Mouse (Mus musculus) forebrain, postnatal 0 days (tissue): ENCODE measurements at regions not wholly inside any gene's neighbourhood (a gene's known extent, or its start where the extent isn't known, plus 50 kb on each side); places are given as distances from the start of the nearest gene placed in this dataset.

Experiments
- ATAC-seq: fragments of 200-750 bp; cut with Nextera tagmentation; 2 replicates; pipeline ENCODE4 v1.8.0; 2017; ENCODE audit warnings: mild to moderate bottlenecking, moderate library complexity
- DNase-seq: peaks from one replicate; pipeline ENCODE4 v3.0.0-alpha.2; 2015
- H3K27ac ChIP-seq: fragments of 300-500 bp; sonication (generic); 2 replicates; pipeline ENCODE4 v1.5.1; 2014; ENCODE audit warnings: low read depth, mild to moderate bottlenecking, antibody characterized with exemption, low read length, moderate library complexity, mixed read lengths
- H3K27me3 ChIP-seq: fragments of 300-500 bp; sonication (generic); 2 replicates; pipeline ENCODE4 v1.6.1; 2014; ENCODE audit warnings: mild to moderate bottlenecking, low read length, mixed read lengths; ENCODE audit not compliant: insufficient read depth
- H3K36me3 ChIP-seq: fragments of 300-500 bp; sonication (generic); 2 replicates; pipeline ENCODE4 v1.6.1; 2014; ENCODE audit warnings: mild to moderate bottlenecking, moderate library complexity; ENCODE audit not compliant: insufficient read depth
- H3K4me1 ChIP-seq: fragments of 300-500 bp; sonication (generic); 2 replicates; pipeline ENCODE4 v1.6.1; 2014; ENCODE audit warnings: antibody characterized with exemption; ENCODE audit not compliant: insufficient read depth
- H3K4me2 ChIP-seq: fragments of 300-500 bp; sonication (generic); 2 replicates; pipeline ENCODE4 v1.6.1; 2014; ENCODE audit warnings: low read depth, mild to moderate bottlenecking, moderate library complexity
- H3K4me3 ChIP-seq: fragments of 300-500 bp; sonication (generic); 2 replicates; pipeline ENCODE4 v1.5.1; 2014; ENCODE audit warnings: low read depth, low read length, mixed read lengths
- H3K9ac ChIP-seq: fragments of 300-500 bp; sonication (generic); 2 replicates; pipeline ENCODE4 v1.6.1; 2014; ENCODE audit warnings: mild to moderate bottlenecking
- H3K9me3 ChIP-seq: fragments of 300-500 bp; sonication (generic); 2 replicates; pipeline ENCODE4 v1.6.1; 2016; ENCODE audit warnings: low read length
- CTCF ChIP-seq: sonication (generic); IDR thresholded peaks from 2 replicates; pipeline ENCODE4 v1.5.1; 2016; ENCODE audit warnings: antibody characterized with exemption, control low read depth, low read depth
- WGBS: fragments of 180-500 bp; shearing (Covaris S2); extraction: QIAGEN DNeasy Blood & Tissue Kit; methylation state at CpG from one replicate; pipeline ENCODE4 v1.1.7; 2014; 5-methylcytosine and 5-hydroxymethylcytosine counted together

DNA sequence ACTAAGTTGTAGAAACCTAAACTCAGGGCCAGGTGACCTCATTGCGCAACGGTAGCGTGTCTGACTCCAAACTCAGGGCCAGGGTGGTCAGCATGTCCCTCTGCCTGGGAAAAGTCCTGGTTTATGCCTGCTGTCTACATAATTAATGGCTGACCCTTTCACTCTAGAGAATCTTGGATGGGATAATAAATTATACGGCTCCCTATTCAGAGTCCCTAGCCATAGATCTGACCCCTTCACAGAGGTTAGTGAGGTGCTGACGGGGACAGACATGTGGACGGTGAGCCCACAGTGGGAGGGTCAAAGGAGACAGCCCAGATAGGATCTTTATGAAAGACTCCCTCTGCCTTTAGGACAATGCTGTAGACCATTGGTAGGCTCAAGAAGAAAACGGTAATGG is 94.7 kb upstream of the Ccnd2 start:
- Histone ChIP-seq H3K4me2 (no peak overlapping the region), H3K9me3 (no peaks in the 10 kb centered on the region), H3K36me3 (no peaks in the 10 kb centered on the region), H3K4me3 (no peak overlapping the region), H3K4me1 (peaks cover 5% of the 10 kb centered on the region; the same call in 1 of the 2 replicates), H3K27me3 (no peaks in the 10 kb centered on the region), H3K9ac (no peak overlapping the region), H3K27ac (no peak overlapping the region)
- ATAC-seq (no peak), DNase-seq (no peak)
- TF ChIP-seq CTCF, result no peak
- 95% methylated on average over 7 of the region's 7 CpGs for WGBS

DNA sequence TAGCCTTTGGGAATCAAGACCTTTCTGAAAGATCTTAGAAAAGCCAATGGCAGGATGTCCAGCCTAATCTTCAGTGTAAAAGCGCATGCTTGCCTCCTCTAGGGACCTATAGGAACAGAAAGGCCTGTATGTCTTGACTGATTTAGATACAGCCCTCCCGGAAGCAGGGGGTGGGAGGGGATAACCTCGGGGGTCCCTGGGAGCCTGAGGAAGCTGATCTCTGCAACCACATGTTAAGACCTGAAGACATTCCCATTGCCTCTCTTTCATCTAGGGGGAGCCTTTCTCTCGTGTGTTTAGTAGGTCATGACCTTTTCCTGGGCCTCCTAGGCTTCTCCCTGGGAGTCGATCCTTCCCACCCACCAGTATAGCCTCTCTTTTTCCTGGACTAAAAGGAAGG is 95.3 kb upstream of the Ccnd2 start:
- ATAC-seq (no peak), DNase-seq (no peak)
- Histone ChIP-seq H3K4me1 (peaks cover 5% of the 10 kb centered on the region; the same call in 1 of the 2 replicates), H3K36me3 (no peaks in the 10 kb centered on the region), H3K4me2 (no peak overlapping the region), H3K4me3 (no peak overlapping the region), H3K9me3 (no peaks in the 10 kb centered on the region), H3K27ac (no peak overlapping the region), H3K27me3 (no peaks in the 10 kb centered on the region), H3K9ac (no peak overlapping the region)
- 43% methylated on average over 5 of the region's 5 CpGs for WGBS
- TF ChIP-seq CTCF, result no peak

DNA sequence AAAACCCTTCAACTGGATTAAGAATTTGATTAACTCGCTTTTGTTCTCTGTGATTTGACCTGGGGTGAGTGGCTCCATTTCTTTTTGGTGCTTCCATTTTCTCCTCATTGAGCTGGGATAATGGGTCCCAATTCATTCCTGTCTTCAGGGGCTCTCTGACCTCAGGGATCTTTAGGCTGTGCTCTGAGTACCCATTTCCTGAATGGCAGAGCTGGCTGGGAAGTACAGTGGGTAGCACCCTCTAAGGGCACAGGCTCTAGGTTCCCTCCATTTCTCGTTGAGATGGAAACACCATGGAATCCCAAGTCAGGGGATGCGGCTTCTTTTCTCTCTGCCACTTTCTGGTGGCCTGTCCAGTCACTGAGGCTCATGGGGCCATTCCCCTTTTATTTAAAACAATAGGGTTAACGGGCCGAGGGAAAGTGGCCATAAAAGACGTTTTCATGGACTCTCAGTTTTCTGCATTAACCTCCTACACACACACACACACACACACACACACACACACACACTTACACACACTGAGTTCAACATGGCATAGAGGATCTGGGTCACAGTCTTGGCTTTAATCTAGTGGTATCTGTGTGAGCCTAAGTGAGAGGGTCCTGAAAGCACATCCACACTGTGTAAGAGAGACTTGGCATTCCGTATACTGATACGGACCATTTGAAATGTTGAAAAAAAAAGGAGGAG is 98.3 kb upstream of the Ccnd2 start:
- no peak for ATAC-seq
- no peaks in the 10 kb centered on the region for H3K27me3 ChIP-seq
- H3K4me3 ChIP-seq, result no peak overlapping the region
- DNase-seq, result no peak
- 15% methylated on average over 8 of the region's 8 CpGs for WGBS
- H3K4me2 ChIP-seq, result no peak overlapping the region
- TF ChIP-seq CTCF, result no peak
- H3K27ac ChIP-seq, result no peak overlapping the region
- H3K4me1 ChIP-seq, result peaks cover 5% of the 10 kb centered on the region; the same call in 1 of the 2 replicates
- H3K9ac ChIP-seq, result no peak overlapping the region
- no peaks in the 10 kb centered on the region for H3K9me3 ChIP-seq
- H3K36me3 ChIP-seq, result no peaks in the 10 kb centered on the region

DNA sequence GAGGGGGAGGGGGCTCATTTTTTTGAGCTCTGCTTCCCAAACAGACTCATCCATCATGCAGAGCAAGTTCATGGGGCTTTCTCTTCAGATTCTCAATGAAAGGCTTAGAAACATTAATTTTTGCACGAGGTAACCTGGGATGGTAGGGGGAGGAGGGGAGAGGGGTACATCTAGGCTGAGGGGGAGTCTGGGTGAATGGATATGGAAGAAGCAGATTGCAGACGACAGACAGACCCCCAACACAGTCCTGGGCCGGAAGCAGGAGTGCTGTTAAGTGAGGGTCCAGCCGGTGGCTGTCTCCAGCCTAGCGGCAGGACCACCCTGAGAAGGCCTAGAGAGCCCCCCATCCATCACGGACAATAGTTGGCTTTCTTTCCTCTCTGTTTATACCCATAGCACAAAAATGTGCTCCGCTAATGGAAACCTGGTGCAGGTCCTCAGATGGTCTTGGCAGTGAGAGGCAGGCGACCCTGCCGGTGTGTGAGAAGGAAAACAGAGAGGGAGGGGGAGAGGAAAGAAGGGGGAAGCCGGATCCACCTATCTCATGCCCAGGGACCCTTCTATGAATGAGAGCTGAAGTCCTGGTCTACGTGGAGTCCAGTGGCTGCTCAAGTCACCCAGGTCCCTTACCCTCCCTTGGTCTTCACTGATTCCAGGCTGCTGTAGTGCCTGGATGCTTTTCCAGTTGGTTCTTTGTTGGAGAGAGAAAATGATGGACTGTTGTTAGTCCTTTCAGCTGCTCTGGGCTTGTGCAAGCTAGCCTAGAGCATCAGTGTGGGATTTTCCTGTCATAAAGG is 99.1 kb upstream of the Ccnd2 start:
- H3K9me3 ChIP-seq, result no peaks in the 10 kb centered on the region
- TF ChIP-seq CTCF, result no peak
- no peak for DNase-seq
- H3K36me3 ChIP-seq, result no peaks in the 10 kb centered on the region
- no peaks in the 10 kb centered on the region for H3K27me3 ChIP-seq
- no peak overlapping the region for H3K4me3 ChIP-seq
- peaks cover 5% of the 10 kb centered on the region; the same call in 1 of the 2 replicates for H3K4me1 ChIP-seq
- no peak for ATAC-seq
- no peak overlapping the region for H3K4me2 ChIP-seq
- 16% methylated on average over 11 of the region's 11 CpGs for WGBS
- no peak overlapping the region for H3K9ac ChIP-seq
- no peak overlapping the region for H3K27ac ChIP-seq

DNA sequence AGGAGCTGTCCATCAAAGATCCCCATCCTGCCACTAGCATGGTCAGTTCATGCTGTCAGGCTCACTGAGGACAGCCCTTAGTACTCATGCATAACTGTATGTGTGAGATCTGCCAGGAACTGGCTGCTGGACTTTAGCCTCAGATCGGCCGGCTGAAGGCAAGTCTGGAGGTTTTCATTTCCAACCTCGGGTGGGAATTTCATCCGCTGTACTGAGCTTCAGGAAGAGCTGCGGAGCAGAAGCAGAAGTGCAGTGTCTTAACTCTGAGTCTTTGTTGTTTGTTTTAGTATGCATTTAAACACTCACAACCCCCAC is 99.6 kb upstream of the Ccnd2 start:
- H3K4me1 ChIP-seq, result peaks cover 5% of the 10 kb centered on the region; the same call in 1 of the 2 replicates
- H3K4me2 ChIP-seq, result no peak overlapping the region
- no peaks in the 10 kb centered on the region for H3K9me3 ChIP-seq
- no peaks in the 10 kb centered on the region for H3K36me3 ChIP-seq
- H3K27ac ChIP-seq, result no peak overlapping the region
- DNase-seq (no peak), ATAC-seq (no peak)
- WGBS, result 7% methylated on average over 5 of the region's 5 CpGs
- no peak overlapping the region for H3K4me3 ChIP-seq
- TF ChIP-seq CTCF, result no peak
- H3K27me3 ChIP-seq, result no peaks in the 10 kb centered on the region
- H3K9ac ChIP-seq, result no peak overlapping the region

DNA sequence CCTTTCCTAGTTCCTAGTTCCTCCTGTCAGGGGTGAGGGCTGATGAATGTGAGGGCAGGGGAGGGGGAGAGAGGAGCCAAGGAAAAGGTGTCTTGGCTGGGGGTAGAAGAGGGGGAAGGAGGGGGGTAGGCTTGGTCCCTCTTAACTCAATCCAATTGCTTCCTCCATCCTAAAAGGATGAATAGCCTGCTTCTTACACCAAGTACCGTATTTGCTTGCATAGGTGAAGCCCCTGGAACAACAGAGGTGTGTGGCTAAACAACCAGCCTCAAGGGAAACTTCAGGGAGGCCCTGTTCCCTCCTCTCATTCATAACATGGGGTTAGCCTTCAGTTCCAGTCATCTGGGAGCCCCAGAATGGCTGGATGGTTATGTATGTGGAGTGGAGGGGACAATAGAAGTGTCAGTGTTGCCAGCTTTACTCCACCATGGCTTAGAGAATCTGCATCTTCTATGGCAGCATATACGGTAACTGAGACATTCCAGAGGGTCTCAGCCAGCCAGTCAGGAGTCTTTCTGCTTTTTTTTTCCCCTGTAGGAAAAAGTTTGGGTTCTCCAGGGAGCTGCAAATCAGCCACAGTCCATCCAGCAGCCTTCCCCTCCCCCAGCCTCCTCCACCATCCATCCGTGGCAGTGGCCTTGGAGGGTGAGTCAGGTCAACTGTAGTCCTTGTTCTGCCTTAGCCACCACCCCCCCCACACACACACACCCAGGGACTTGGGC is 100.2 kb upstream of the Ccnd2 start:
- no peaks in the 10 kb centered on the region for H3K36me3 ChIP-seq
- H3K4me2 ChIP-seq, result no peak overlapping the region
- no peak for TF ChIP-seq CTCF
- H3K9ac ChIP-seq, result no peak overlapping the region
- H3K4me1 ChIP-seq, result peaks cover 5% of the 10 kb centered on the region; the same call in 1 of the 2 replicates
- ATAC-seq (no peak), DNase-seq (no peak)
- H3K27me3 ChIP-seq, result no peaks in the 10 kb centered on the region
- H3K27ac ChIP-seq, result no peak overlapping the region
- H3K4me3 ChIP-seq, result no peak overlapping the region
- no peaks in the 10 kb centered on the region for H3K9me3 ChIP-seq
- 8% methylated on average over 3 of the region's 3 CpGs for WGBS

DNA sequence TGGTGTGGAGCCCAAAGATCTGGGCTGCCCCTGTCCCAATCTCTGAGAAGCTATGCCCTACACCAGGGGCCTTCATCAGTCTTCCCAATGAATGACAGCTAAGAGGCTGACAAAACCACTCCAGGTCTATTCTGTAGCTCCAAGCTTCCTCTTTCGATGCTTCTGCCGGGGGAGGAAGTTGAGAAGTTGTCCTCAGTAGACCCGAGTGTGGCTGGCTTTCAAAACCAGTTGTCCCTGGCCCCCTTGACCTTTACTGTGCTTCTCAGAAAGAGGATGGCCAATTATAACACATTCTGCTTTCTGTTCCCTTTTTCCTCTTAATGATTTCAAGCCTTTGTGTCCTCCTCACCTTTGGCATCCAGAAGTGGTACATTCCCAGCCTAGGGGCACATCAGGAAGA is 101.9 kb upstream of the Ccnd2 start:
- ATAC-seq (no peak), DNase-seq (no peak)
- no peak for TF ChIP-seq CTCF
- 84% methylated on average over 3 of the region's 3 CpGs for WGBS
- Histone ChIP-seq H3K36me3 (no peaks in the 10 kb centered on the region), H3K4me1 (peaks cover 5% of the 10 kb centered on the region; the same call in 1 of the 2 replicates), H3K4me2 (no peak overlapping the region), H3K27me3 (no peaks in the 10 kb centered on the region), H3K9ac (no peak overlapping the region), H3K27ac (no peak overlapping the region), H3K9me3 (no peaks in the 10 kb centered on the region), H3K4me3 (no peak overlapping the region)
